Mouse (Mus musculus) heart, postnatal 25 days (tissue): ENCODE measurements around the gene Farp2. TPM values are rescaled to one million over a fixed set of nuclear protein-coding genes. Genes with fewer than 3 reads are reported as not detected.

Experiments
- total RNA-seq, 2 experiments: library from RNA; stranded (reverse); gene quantifications; 2 replicates each; pipeline ENCODE4 v1.2.3; 2021

Gene Farp2
- total RNA-seq, 2 experiments from 2014 or later, result 18.2 to 18.8 TPM

Other genes with a start within 250 kb of the Farp2 start
- 10 to 100 TPM; 14.6 to 15.7 TPM for gene Mterf4, start 206.2 kb upstream of the Farp2 start, total RNA-seq
- gene Ppp1r7, start 169.2 kb upstream of the Farp2 start, total RNA-seq, result 10 to 100 TPM; 23.4 to 29.2 TPM
- gene Pask, start 168.6 kb upstream of the Farp2 start, total RNA-seq, result 1 to 10 TPM in 1 of 2 experiments, under 1 TPM in 1; 0.39 to 1.2 TPM
- gene Ano7, start 138.1 kb upstream of the Farp2 start, total RNA-seq, result not detected
- gene Hdlbp, start 33.3 kb upstream of the Farp2 start, total RNA-seq, result 100 to 1,000 TPM; 520 to 550 TPM
- 10 to 100 TPM; 91.2 to 95.6 TPM for gene Stk25, start 146.6 kb downstream of the Farp2 start, total RNA-seq
- 1 to 10 TPM; 4.7 TPM for gene Bok, start 173.6 kb downstream of the Farp2 start, total RNA-seq
- gene Atg4b, start 239.4 kb downstream of the Farp2 start, total RNA-seq, result 10 to 100 TPM; 36.9 to 37.9 TPM
- 10 to 100 TPM; 78.5 to 84.7 TPM for gene Thap4, start 242.8 kb downstream of the Farp2 start, total RNA-seq